Mouse (Mus musculus) CH12.LX (cell line): ENCODE measurements at regions not wholly inside any gene's neighbourhood (a gene's known extent, or its start where the extent isn't known, plus 50 kb on each side); places are given as distances from the start of the nearest gene placed in this dataset.

ENCODE experiments used
- DNase-seq: peaks from one replicate; pipeline ENCODE4 v3.0.0-alpha.2; 2013; ENCODE audit errors: extremely low read depth
- H3K27ac ChIP-seq: 2 replicates; pipeline ENCODE4 v1.5.1; 2012; ENCODE audit warnings: low read depth, mild to moderate bottlenecking, control low read depth, moderate library complexity; ENCODE audit not compliant: insufficient read depth
- H3K27me3 ChIP-seq: replicated peaks from 2 replicates; pipeline ENCODE3; 2012; ENCODE audit warnings: inconsistent platforms
- H3K36me3 ChIP-seq, 2 experiments: replicated peaks in 1 of 2; 2 replicates each; pipeline versions ENCODE3 to v1.6.1; 2012; ENCODE audit warnings: inconsistent platforms in 1 of 2, low read length in 1 of 2, mild to moderate bottlenecking in 1 of 2, mixed read lengths in 1 of 2, moderate library complexity in 1 of 2; ENCODE audit not compliant: control insufficient read depth in 1 of 2, insufficient read depth in 1 of 2
- H3K4me1 ChIP-seq, 2 experiments: 2 replicates each; pipeline ENCODE4 v1.6.1; 2012; ENCODE audit warnings: inconsistent platforms in 1 of 2, moderate library complexity in 1 of 2; ENCODE audit not compliant: insufficient read depth in 2 of 2, control insufficient read depth in 1 of 2
- H3K4me2 ChIP-seq: 2 replicates; pipeline ENCODE4 v1.6.1; 2012; ENCODE audit warnings: low read depth, mild to moderate bottlenecking, control low read depth; ENCODE audit not compliant: poor library complexity, insufficient read depth, severe bottlenecking
- H3K4me3 ChIP-seq, 3 experiments: fragments of 150-350 bp in 1 of 3; sonication (generic) in 1 of 3; replicated peaks in 1 of 3; 2 replicates each; pipeline versions ENCODE3 to v1.5.1; 2011 to 2012; ENCODE audit warnings: low read depth in 2 of 3, low read length in 2 of 3, mild to moderate bottlenecking in 2 of 3, moderate library complexity in 2 of 3, control low read depth in 1 of 3, improper control_type of control experiment in 1 of 3, inconsistent platforms in 1 of 3, mixed read lengths in 1 of 3; ENCODE audit not compliant: poor library complexity in 1 of 3
- H3K79me2 ChIP-seq: replicated peaks from 2 replicates; pipeline ENCODE4 v1.6.1; 2012; ENCODE audit warnings: mild to moderate bottlenecking, moderate library complexity; ENCODE audit not compliant: control insufficient read depth, poor library complexity, insufficient read depth, severe bottlenecking; ENCODE audit errors: extremely low read depth
- H3K9ac ChIP-seq: 2 replicates; pipeline ENCODE4 v1.6.1; 2012; ENCODE audit warnings: low read depth, mild to moderate bottlenecking, control low read depth, moderate library complexity; ENCODE audit not compliant: insufficient read depth
- H3K9me3 ChIP-seq: replicated peaks from 2 replicates; pipeline ENCODE3; 2012; ENCODE audit warnings: low read length, inconsistent platforms, mixed read lengths
- CHD2 ChIP-seq: IDR thresholded peaks from 2 replicates; pipeline ENCODE4 v1.6.1; 2011; ENCODE audit warnings: low read length, improper control_type of control experiment
- CTCF ChIP-seq, 2 experiments: IDR thresholded peaks in 1 of 2; conservative IDR thresholded peaks in 1 of 2; 2 replicates each; pipeline ENCODE4 v1.5.1; 2011 to 2012; ENCODE audit warnings: low read depth in 2 of 2, low read length in 2 of 2, improper control_type of control experiment in 1 of 2, inconsistent platforms in 1 of 2, mild to moderate bottlenecking in 1 of 2, moderate library complexity in 1 of 2
- E2F4 ChIP-seq: IDR thresholded peaks from 2 replicates; pipeline ENCODE4 v1.6.1; 2011; ENCODE audit warnings: low read depth, low read length, improper control_type of control experiment; ENCODE audit not compliant: insufficient replicate concordance
- ELF1 ChIP-seq: IDR thresholded peaks from 2 replicates; pipeline ENCODE4 v1.6.1; 2014; ENCODE audit warnings: low read depth, mild to moderate bottlenecking, inconsistent platforms, low read length, improper control_type of control experiment
- ETS1 ChIP-seq: conservative IDR thresholded peaks from 2 replicates; pipeline ENCODE4 v1.6.1; 2012; ENCODE audit warnings: low read depth, mild to moderate bottlenecking, inconsistent platforms, low read length, improper control_type of control experiment, moderate library complexity
- IRF4 ChIP-seq: IDR thresholded peaks from 2 replicates; pipeline ENCODE4 v1.6.1; 2014; ENCODE audit warnings: low read depth, mild to moderate bottlenecking, inconsistent platforms, low read length, improper control_type of control experiment
- JUN ChIP-seq: IDR thresholded peaks from 2 replicates; pipeline ENCODE4 v1.6.1; 2011; ENCODE audit warnings: low read depth, mild to moderate bottlenecking, low read length, improper control_type of control experiment, moderate library complexity; ENCODE audit not compliant: insufficient read depth
- JUND ChIP-seq: conservative IDR thresholded peaks from 2 replicates; pipeline ENCODE4 v1.6.1; 2011; ENCODE audit warnings: low read depth, low read length, improper control_type of control experiment
- MAFK ChIP-seq: IDR thresholded peaks from 2 replicates; pipeline ENCODE4 v1.6.1; 2011; ENCODE audit warnings: low read length, improper control_type of control experiment; ENCODE audit not compliant: insufficient replicate concordance
- MAX ChIP-seq: IDR thresholded peaks from 2 replicates; pipeline ENCODE4 v1.6.1; 2011; ENCODE audit warnings: low read length, improper control_type of control experiment
- MAZ ChIP-seq: IDR thresholded peaks from 2 replicates; pipeline ENCODE4 v1.6.1; 2012; ENCODE audit warnings: low read depth, mild to moderate bottlenecking, inconsistent platforms, low read length, improper control_type of control experiment, moderate library complexity
- MEF2A ChIP-seq: IDR thresholded peaks from 2 replicates; pipeline ENCODE4 v1.6.1; 2014; ENCODE audit warnings: low read depth, mild to moderate bottlenecking, inconsistent platforms, low read length, improper control_type of control experiment, borderline replicate concordance
- MXI1 ChIP-seq: IDR thresholded peaks from 2 replicates; pipeline ENCODE4 v1.6.1; 2011; ENCODE audit warnings: mild to moderate bottlenecking, low read depth, low read length, improper control_type of control experiment
- MYC ChIP-seq: IDR thresholded peaks from 2 replicates; pipeline ENCODE4 v1.6.1; 2011; ENCODE audit warnings: low read depth, mild to moderate bottlenecking, improper control_type of control experiment, low read length
- POLR2A ChIP-seq: IDR thresholded peaks from 2 replicates; pipeline ENCODE4 v1.6.1; 2011; ENCODE audit warnings: low read depth, mild to moderate bottlenecking, improper control_type of control experiment, low read length
- SIN3A ChIP-seq: IDR thresholded peaks from 2 replicates; pipeline ENCODE4 v1.6.1; 2012; ENCODE audit warnings: low read length, improper control_type of control experiment, inconsistent platforms
- TBP ChIP-seq: conservative IDR thresholded peaks from 2 replicates; pipeline ENCODE4 v1.6.1; 2011; ENCODE audit warnings: low read depth, low read length, improper control_type of control experiment
- USF1 ChIP-seq: IDR thresholded peaks from 2 replicates; pipeline ENCODE4 v1.6.1; 2014; ENCODE audit warnings: low read depth, mild to moderate bottlenecking, inconsistent platforms, low read length, improper control_type of control experiment
- ZC3H11A ChIP-seq: IDR thresholded peaks from 2 replicates; pipeline ENCODE4 v1.6.1; 2012; ENCODE audit warnings: low read depth, mild to moderate bottlenecking, inconsistent platforms, low read length, improper control_type of control experiment
- ZMIZ1 ChIP-seq: IDR thresholded peaks from 2 replicates; pipeline ENCODE4 v1.6.1; 2012; ENCODE audit warnings: low read depth, mild to moderate bottlenecking, inconsistent platforms, low read length, improper control_type of control experiment
- ZNF384 ChIP-seq: IDR thresholded peaks from 2 replicates; pipeline ENCODE4 v1.6.1; 2012; ENCODE audit warnings: low read depth, low read length, improper control_type of control experiment, inconsistent platforms
- dilution Hi-C: fragments of 300-500 bp; cut with MboI; formaldehyde crosslinking; loops from 2 replicates; pipeline ENCODE4 v1.14.3; 2020; ENCODE audit warnings: low sequenced_read_pairs; ENCODE audit not compliant: extremely low pct_unique_long_range_greater_than_20kb, extremely low pct_ligation_motif_present
- in situ Hi-C: fragments of 300-500 bp; cut with MboI; formaldehyde crosslinking; loops from 3 replicates; pipeline ENCODE4 v1.14.3; 2019; ENCODE audit warnings: low sequenced_read_pairs, low pct_ligation_motif_present, low pct_unique_long_range_greater_than_20kb, mixed read lengths

GRCm38 (mm10) chr11:24685545-24686467 lies 608.0 kb downstream of the Bcl11a start:
- Histone ChIP-seq H3K4me1 (peaks cover 0 to 16% of the 10 kb centered on the region in 2 experiments; a peak in 2 of 4 replicates), H3K4me2 (no peak overlapping the region), H3K4me3 (no peak overlapping the region), H3K36me3 (no peaks in the 10 kb centered on the region), H3K9ac (no peak overlapping the region), H3K27ac (no peak overlapping the region), H3K79me2 (no peaks in the 10 kb centered on the region), H3K9me3 (no peaks in the 10 kb centered on the region), H3K27me3 (no peaks in the 10 kb centered on the region)
- DNase-seq: peak; percentile 33
- dilution Hi-C loops: no loop called here
- in situ Hi-C loops: no loop called here
- no peak for TF ChIP-seq E2F4
- TF ChIP-seq ZNF384: no peak

- no peak for DNase-seq
- Histone ChIP-seq H3K79me2 (no peaks in the 10 kb centered on the region), H3K9me3 (no peaks in the 10 kb centered on the region), H3K4me3 (no peak overlapping the region), H3K4me1 (peaks cover 0 to 16% of the 10 kb centered on the region in 2 experiments; a peak in 2 of 4 replicates), H3K27ac (no peak overlapping the region), H3K36me3 (no peaks in the 10 kb centered on the region), H3K4me2 (no peak overlapping the region), H3K9ac (no peak overlapping the region), H3K27me3 (no peaks in the 10 kb centered on the region)
- in situ Hi-C loops (no loop called here), dilution Hi-C loops (no loop called here)
- no peak for TF ChIP-seq JUND
- no peak for TF ChIP-seq ZC3H11A
- TF ChIP-seq MAZ: no peak
- TF ChIP-seq ETS1: no peak
- TF ChIP-seq TBP: no peak
- no peak for TF ChIP-seq MEF2A
- TF ChIP-seq ELF1: no peak
- no peak for TF ChIP-seq MXI1
- TF ChIP-seq IRF4: no peak
- TF ChIP-seq ZMIZ1: no peak
- no peak for TF ChIP-seq MAX
- TF ChIP-seq JUN: no peak
- no peak for TF ChIP-seq CTCF (conservative IDR thresholded peaks at IDR 0.05 in 1 of 2, IDR thresholded peaks at IDR 0.05 in 1 of 2; ENCODE audit: low read depth in 2 of 2, low read length in 2 of 2)
- no peak for TF ChIP-seq CHD2
- no peak for TF ChIP-seq SIN3A
- TF ChIP-seq MAFK: no peak
- no peak for TF ChIP-seq E2F4
- TF ChIP-seq MYC: no peak
- TF ChIP-seq POLR2A: no peak
- no peak for TF ChIP-seq USF1
Observed at GRCm38 (mm10) chr11:24688160-24688782, 610.4 kb downstream of the Bcl11a start.
